Mouse (Mus musculus): ENCODE results near the gene Obox2.
"Not testable (repeated sequence)": the region's sequence is repeated elsewhere in the genome, so short reads cannot be mapped to it uniquely, and the experiment has no call there.

Obox2 gene

GRCm38 (mm10) chr7:15388421-15388998 lies at the start of gene Obox2, which contains the start of gene Obox1:
Obox2 (plus strand) TSS chr7:15388721.
Obox1 (plus strand) TSS chr7:15388948.
- DNase-seq: not testable (repeated sequence)

GRCm38 (mm10) chr7:15399147-15399874 lies 10.8 kb downstream of the Obox2 start:
- DNase-seq: not testable (repeated sequence)

- DNase-seq: not testable (repeated sequence)
These were observed 18.3 kb downstream of the Obox2 start for GRCm38 (mm10) chr7:15406816-15407215.

- DNase-seq: not testable (repeated sequence)
These were observed 29.5 kb downstream of the Obox2 start for GRCm38 (mm10) chr7:15418046-15418445.

GRCm38 (mm10) chr7:15425537-15425936 lies 37.0 kb downstream of the Obox2 start:
- not testable (repeated sequence) for DNase-seq

Measured in lung, postnatal 4 days (tissue).